Mouse (Mus musculus): ENCODE measurements around the gene Olfr1441.

Gene Olfr1441

GRCm38 (mm10) chr19:12417361-12417760 is at the start of gene Olfr1441:
TSS of gene Olfr1441 (plus strand) at chr19:12417433.
- no peak for DNase-seq (ENCODE audit: low read depth, low spot score)

GRCm38 (mm10) chr19:12373004-12373403 is 44.2 kb upstream of the Olfr1441 start:
- no peak for DNase-seq (ENCODE audit: low read depth, low spot score)

GRCm38 (mm10) chr19:12374465-12375025 is 42.7 kb upstream of the Olfr1441 start:
- DNase-seq (ENCODE audit: low read depth, low spot score): no peak

- DNase-seq (ENCODE audit: low read depth, low spot score): no peak
These were observed 30.3 kb upstream of the Olfr1441 start, which contains the start of gene Olfr1440 for GRCm38 (mm10) chr19:12386979-12387378. TSS of gene Olfr1440 (plus strand) at chr19:12387279.

- no peak for DNase-seq (ENCODE audit: low read depth, low spot score)
These were observed 3.5 kb upstream of the Olfr1441 start for GRCm38 (mm10) chr19:12413737-12414136.

- no peak for DNase-seq (ENCODE audit: low read depth, low spot score)
These were observed 1.1 kb downstream of the Olfr1441 start for GRCm38 (mm10) chr19:12418312-12418711.

- DNase-seq (ENCODE audit: low read depth, low spot score): no peak
These were observed 3.3 kb downstream of the Olfr1441 start for GRCm38 (mm10) chr19:12420555-12420954.

- no peak for DNase-seq (ENCODE audit: low read depth, low spot score)
These were observed 4.4 kb downstream of the Olfr1441 start for GRCm38 (mm10) chr19:12421680-12422079.

- DNase-seq (ENCODE audit: low read depth, low spot score): no peak
These were observed 9.9 kb downstream of the Olfr1441 start for GRCm38 (mm10) chr19:12427101-12427500.

- no peak for DNase-seq (ENCODE audit: low read depth, low spot score)
These were observed 10.4 kb downstream of the Olfr1441 start, which contains the start of gene Pfpl for GRCm38 (mm10) chr19:12427605-12428004. TSS of gene Pfpl (plus strand) at chr19:12427905.

- DNase-seq (ENCODE audit: low read depth, low spot score): peak; percentile 13
These were observed 15.8 kb downstream of the Olfr1441 start for GRCm38 (mm10) chr19:12433033-12433432.

GRCm38 (mm10) chr19:12435011-12435416 is 17.8 kb downstream of the Olfr1441 start:
- no peak for DNase-seq (ENCODE audit: low read depth, low spot score)

- no peak for DNase-seq (ENCODE audit: low read depth, low spot score)
These were observed 18.7 kb downstream of the Olfr1441 start for GRCm38 (mm10) chr19:12435750-12436524.

- DNase-seq (ENCODE audit: low read depth, low spot score): no peak
These were observed 22.3 kb downstream of the Olfr1441 start for GRCm38 (mm10) chr19:12439581-12439980.

- no peak for DNase-seq (ENCODE audit: low read depth, low spot score)
These were observed 23.0 kb downstream of the Olfr1441 start for GRCm38 (mm10) chr19:12440103-12440725.

- no peak for DNase-seq (ENCODE audit: low read depth, low spot score)
These were observed 25.3 kb downstream of the Olfr1441 start for GRCm38 (mm10) chr19:12442560-12442959.

- DNase-seq (ENCODE audit: low read depth, low spot score): no peak
These were observed 27.8 kb downstream of the Olfr1441 start for GRCm38 (mm10) chr19:12445014-12445413.

GRCm38 (mm10) chr19:12457401-12458066 is 40.3 kb downstream of the Olfr1441 start:
- DNase-seq (ENCODE audit: low read depth, low spot score): no peak

GRCm38 (mm10) chr19:12459516-12459915 is 42.3 kb downstream of the Olfr1441 start:
- no peak for DNase-seq (ENCODE audit: low read depth, low spot score)

GRCm38 (mm10) chr19:12460282-12461249 is 43.3 kb downstream of the Olfr1441 start, which contains the start of gene Mpeg1:
TSS of gene Mpeg1 (plus strand) at chr19:12460779.
- no peak for DNase-seq (ENCODE audit: low read depth, low spot score)
